Mouse (Mus musculus) hindbrain, embryonic 11.5 days (tissue): Measurements from ENCODE around the gene Actr5. TPM values are rescaled to one million over a fixed set of nuclear protein-coding genes. Genes with fewer than 3 reads are reported as not detected.

Experiments used
- ATAC-seq: fragments of 200-750 bp; cut with Nextera tagmentation; 2 replicates; pipeline ENCODE4 v1.8.0; 2017; ENCODE audit warnings: mild to moderate bottlenecking, moderate TSS enrichment, moderate library complexity; ENCODE audit not compliant: low FRiP score
- DNase-seq: peaks from one replicate; pipeline ENCODE4 v3.0.0-alpha.2; 2015; ENCODE audit warnings: low spot score
- H3K27ac ChIP-seq: fragments of 300-500 bp; sonication (generic); 2 replicates; pipeline ENCODE4 v1.5.1; 2014; ENCODE audit warnings: mild to moderate bottlenecking, low read depth, low read length
- H3K27me3 ChIP-seq: fragments of 300-500 bp; sonication (generic); 2 replicates; pipeline ENCODE4 v1.6.1; 2014; ENCODE audit warnings: mild to moderate bottlenecking, low read length, moderate library complexity, mixed read lengths; ENCODE audit not compliant: control insufficient read depth, insufficient read depth
- H3K36me3 ChIP-seq: fragments of 300-500 bp; sonication (generic); 2 replicates; pipeline ENCODE4 v1.6.1; 2014; ENCODE audit warnings: mild to moderate bottlenecking, low read length, moderate library complexity, mixed read lengths; ENCODE audit not compliant: control insufficient read depth, insufficient read depth
- H3K4me1 ChIP-seq: fragments of 300-500 bp; sonication (generic); replicated peaks from 2 replicates; pipeline ENCODE4 v1.6.1; 2014; ENCODE audit warnings: low read length, mixed read lengths; ENCODE audit not compliant: control insufficient read depth, insufficient read depth
- H3K4me2 ChIP-seq: fragments of 300-500 bp; sonication (generic); replicated peaks from 2 replicates; pipeline ENCODE4 v1.6.1; 2014; ENCODE audit warnings: mild to moderate bottlenecking, low read depth, low read length
- H3K4me3 ChIP-seq: fragments of 300-500 bp; sonication (generic); 2 replicates; pipeline ENCODE4 v1.5.1; 2014; ENCODE audit warnings: low read depth, low read length
- H3K9ac ChIP-seq: fragments of 300-500 bp; sonication (generic); 2 replicates; pipeline ENCODE4 v1.6.1; 2014; ENCODE audit warnings: low read depth, low read length
- H3K9me3 ChIP-seq: fragments of 300-500 bp; sonication (generic); 2 replicates; pipeline ENCODE4 v1.6.1; 2016; ENCODE audit warnings: low read length; ENCODE audit not compliant: control insufficient read depth
- WGBS: fragments of 180-500 bp; shearing (Covaris S2); extraction: QIAGEN DNeasy Blood & Tissue Kit; methylation state at CpG from one replicate; pipeline ENCODE4 v1.1.7; 2014; 5-methylcytosine and 5-hydroxymethylcytosine counted together
- polyA plus RNA-seq: library from polyadenylated mRNA; unstranded; fragments of >200 nt; fragmentation: Nextera tagmentation; extraction: Ambion mirVana; gene quantifications from 2 replicates; pipeline ENCODE4 v1.2.1, GENCODE M21; 2014

Gene Actr5
- polyA plus RNA-seq, 1 experiment from 2014 or later = 13.7 TPM

DNA sequence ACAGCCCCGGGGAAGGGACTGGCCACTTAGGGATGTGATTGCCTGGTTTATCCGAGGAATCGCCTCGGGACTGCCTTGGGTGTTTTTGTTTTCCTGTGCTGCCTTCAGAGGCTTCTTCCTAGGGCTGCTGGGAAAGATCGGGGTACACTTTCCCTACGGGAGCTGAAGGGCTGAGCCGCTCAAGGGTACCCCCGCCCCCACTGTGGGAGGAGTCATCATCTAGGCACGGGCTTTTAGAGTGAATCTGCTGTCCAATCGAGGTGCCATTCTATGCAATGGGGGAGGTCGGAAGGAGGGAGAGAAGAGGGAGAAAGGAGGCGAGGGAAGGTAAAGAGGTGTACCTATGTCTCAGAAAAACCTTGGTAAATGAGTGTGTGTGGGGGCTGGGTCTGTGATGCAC lies 8.4 kb upstream of the Actr5 start:
- Histone ChIP-seq H3K4me2 (peak overlapping the region; percentile 34), H3K27ac (peak overlapping the region; percentile 54), H3K4me1 (peaks cover 3% of the 10 kb centered on the region; the same call in 1 of the 2 replicates), H3K36me3 (no peaks in the 10 kb centered on the region), H3K9ac (0 out of 2 replicates have a peak overlapping the region, but pooled peaks have one; percentile 1), H3K4me3 (peak overlapping the region; percentile 18; the same call in 1 of the 2 replicates), H3K27me3 (peaks cover 74% of the 10 kb centered on the region), H3K9me3 (no peaks in the 10 kb centered on the region)
- ATAC-seq = peak; percentile 39; the same call in 1 of the 2 replicates
- DNase-seq = peak; percentile 50
- WGBS = under 1% methylated on average over 12 of the region's 12 CpGs

DNA sequence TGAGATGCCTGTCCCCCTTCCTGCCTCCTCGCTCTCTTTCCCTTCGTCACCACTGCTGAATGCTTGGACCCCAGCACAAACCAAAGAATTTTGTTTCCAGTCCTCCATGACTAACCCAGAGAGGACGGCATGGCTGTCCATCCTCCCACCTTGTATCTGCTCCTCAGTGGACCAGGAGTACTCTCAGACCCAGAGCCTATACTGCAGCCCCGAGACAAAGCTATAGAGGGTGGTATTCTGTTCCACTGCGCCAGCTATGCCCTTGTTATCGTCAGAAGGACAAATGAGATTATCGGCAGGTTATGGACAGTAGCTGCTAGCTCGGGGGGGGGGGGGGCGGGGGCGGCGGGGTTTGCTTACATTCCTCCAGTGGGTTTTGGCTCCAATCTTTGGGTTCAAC lies 7.9 kb upstream of the Actr5 start:
- WGBS = 10% methylated on average over 11 of the region's 11 CpGs
- Histone ChIP-seq H3K4me1 (peaks cover 3% of the 10 kb centered on the region; the same call in 1 of the 2 replicates), H3K9ac (no peak overlapping the region), H3K9me3 (no peaks in the 10 kb centered on the region), H3K4me2 (peak overlapping the region; percentile 34; the same call in 1 of the 2 replicates), H3K4me3 (no peak overlapping the region), H3K27me3 (peaks cover 69% of the 10 kb centered on the region), H3K36me3 (no peaks in the 10 kb centered on the region), H3K27ac (no peak overlapping the region)
- DNase-seq (no peak), ATAC-seq (no peak)

DNA sequence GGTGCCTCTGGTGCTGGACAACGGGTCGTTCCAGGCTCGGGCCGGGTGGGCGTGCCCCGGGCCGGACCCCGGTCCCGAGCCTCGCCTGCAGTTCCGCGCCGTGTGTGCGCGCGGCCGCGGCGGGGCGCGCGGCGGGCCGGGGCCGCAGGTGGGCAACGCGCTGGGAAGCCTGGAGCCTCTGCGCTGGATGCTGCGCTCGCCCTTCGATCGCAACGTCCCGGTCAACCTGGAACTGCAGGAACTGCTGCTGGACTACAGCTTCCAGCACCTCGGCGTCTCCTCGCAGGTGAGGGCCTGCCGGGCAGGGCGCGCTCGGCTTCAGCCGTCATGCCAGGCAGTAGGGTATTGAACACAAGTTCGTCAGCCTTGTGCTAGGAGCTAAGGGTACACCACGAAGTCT lies 543 bp downstream of the Actr5 start:
- Histone ChIP-seq H3K4me2 (peak overlapping the region; percentile 93), H3K36me3 (no peaks in the 10 kb centered on the region), H3K4me1 (peaks cover 6% of the 10 kb centered on the region), H3K27me3 (0 out of 2 replicates have a peak, but pooled peaks cover 3% of the 10 kb centered on the region), H3K4me3 (peak overlapping the region; percentile 84), H3K27ac (peak overlapping the region; percentile 37), H3K9ac (peak overlapping the region; percentile 85), H3K9me3 (no peaks in the 10 kb centered on the region)
- 0% methylated on average over 44 of the region's 44 CpGs for WGBS
- no peak for DNase-seq
- no peak; the same call in 1 of the 2 replicates for ATAC-seq

DNA sequence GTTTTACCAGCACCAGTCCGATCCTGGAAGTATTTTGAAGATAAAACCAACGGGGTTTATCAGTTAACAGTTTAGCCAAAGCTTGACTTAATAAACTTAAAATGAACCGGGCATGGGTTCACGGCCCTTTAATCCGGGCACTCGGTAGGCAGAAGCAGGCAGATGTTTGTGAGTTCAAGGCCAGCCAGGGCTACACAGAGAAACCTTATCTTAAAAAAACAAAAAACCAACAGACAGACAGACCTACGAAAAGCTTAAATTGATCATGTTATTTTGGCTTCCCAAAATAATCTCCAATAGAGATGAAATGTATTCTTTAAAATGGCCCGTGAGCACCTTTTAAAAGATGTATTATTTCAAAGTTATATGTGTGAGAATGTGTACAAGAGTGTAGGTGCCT lies 1.0 kb downstream of the Actr5 start:
- Histone ChIP-seq H3K4me2 (peak overlapping the region; percentile 93), H3K9me3 (no peaks in the 10 kb centered on the region), H3K36me3 (no peaks in the 10 kb centered on the region), H3K9ac (peak overlapping the region; percentile 85), H3K4me3 (peak overlapping the region; percentile 84), H3K27me3 (0 out of 2 replicates have a peak, but pooled peaks cover 2% of the 10 kb centered on the region), H3K4me1 (peaks cover 6% of the 10 kb centered on the region), H3K27ac (no peak overlapping the region)
- DNase-seq = no peak
- ATAC-seq = no peak
- 44% methylated on average over 8 of the region's 8 CpGs for WGBS

DNA sequence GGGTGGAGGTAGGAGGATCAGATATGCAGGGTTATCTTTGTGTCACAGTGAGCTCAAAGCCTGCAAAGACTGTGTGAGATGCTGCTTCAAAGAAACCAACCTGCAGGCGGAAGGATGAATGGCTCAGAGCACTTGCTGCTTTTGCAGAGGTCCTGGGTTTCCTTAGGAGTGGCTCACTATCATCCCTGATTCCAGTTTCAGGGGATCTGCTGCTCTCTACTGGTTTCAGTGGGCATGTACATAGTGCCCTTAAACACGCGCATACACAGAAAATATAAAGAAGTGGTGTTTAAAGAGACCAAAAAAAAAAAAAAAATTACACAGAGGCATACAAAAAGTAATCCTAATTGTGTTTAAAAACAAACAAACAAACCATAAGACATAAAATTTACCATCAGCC lies 4.2 kb downstream of the Actr5 start:
- 72% methylated on average over 3 of the region's 3 CpGs for WGBS
- DNase-seq (peak; percentile 36), ATAC-seq (no peak)
- Histone ChIP-seq H3K36me3 (peaks cover 16% of the 10 kb centered on the region), H3K4me3 (no peak overlapping the region), H3K9ac (no peak overlapping the region), H3K27me3 (no peaks in the 10 kb centered on the region), H3K4me1 (peaks cover 6% of the 10 kb centered on the region), H3K4me2 (no peak overlapping the region), H3K9me3 (no peaks in the 10 kb centered on the region), H3K27ac (no peak overlapping the region)

DNA sequence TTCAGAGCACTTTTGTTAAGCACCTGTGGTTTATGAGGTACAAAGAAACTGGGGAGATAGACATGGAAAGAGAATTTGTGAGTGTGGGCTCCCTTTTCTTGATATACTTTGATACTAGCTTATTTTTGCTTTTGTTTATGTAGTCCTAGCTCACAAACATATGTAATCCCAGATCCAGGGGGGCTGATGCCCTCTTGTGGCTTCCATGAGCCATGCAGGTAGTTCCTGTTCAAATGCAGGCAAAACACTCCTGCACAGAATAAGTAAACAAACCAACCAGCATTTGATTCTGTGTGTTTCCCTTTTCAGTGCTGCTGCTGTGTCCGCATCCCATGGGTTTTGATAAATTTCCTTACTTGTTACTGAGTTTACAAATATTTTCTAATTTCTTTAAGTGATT lies 4.7 kb downstream of the Actr5 start:
- no peak overlapping the region for H3K27ac ChIP-seq
- H3K9ac ChIP-seq = no peak overlapping the region
- H3K4me1 ChIP-seq = peaks cover 6% of the 10 kb centered on the region
- H3K4me2 ChIP-seq = no peak overlapping the region
- DNase-seq (peak; percentile 63), ATAC-seq (no peak)
- no peak overlapping the region for H3K4me3 ChIP-seq
- H3K27me3 ChIP-seq = no peaks in the 10 kb centered on the region
- WGBS = 78% methylated on average over 1 of the region's 1 CpGs
- peaks cover 16% of the 10 kb centered on the region for H3K36me3 ChIP-seq
- H3K9me3 ChIP-seq = no peaks in the 10 kb centered on the region

DNA sequence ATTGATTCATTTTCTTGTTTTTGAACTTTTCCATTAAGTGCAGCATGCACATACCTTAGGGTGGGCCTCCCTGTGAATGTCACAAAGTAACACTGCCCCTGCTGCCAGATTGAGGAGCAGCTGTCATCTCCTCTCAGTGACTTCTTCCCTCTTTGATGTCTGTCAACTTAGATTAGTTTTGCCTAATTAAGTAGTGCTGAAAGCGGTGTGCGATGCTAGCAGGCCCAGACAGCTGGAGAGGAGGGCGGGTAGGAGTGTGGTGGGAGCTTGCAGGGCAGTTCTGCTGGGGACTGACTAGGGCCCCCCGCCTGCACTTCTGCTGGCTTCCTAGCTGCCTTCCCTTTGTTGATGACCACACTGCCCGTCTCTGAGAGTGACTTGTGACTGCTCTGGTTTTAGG lies 7.2 kb downstream of the Actr5 start:
- no peak overlapping the region for H3K27ac ChIP-seq
- no peak overlapping the region for H3K9ac ChIP-seq
- H3K27me3 ChIP-seq = no peaks in the 10 kb centered on the region
- ATAC-seq = no peak
- H3K4me1 ChIP-seq = no peaks in the 10 kb centered on the region
- no peak for DNase-seq
- H3K36me3 ChIP-seq = peaks cover 22% of the 10 kb centered on the region
- H3K4me2 ChIP-seq = no peak overlapping the region
- H3K4me3 ChIP-seq = no peak overlapping the region
- WGBS = 72% methylated on average over 5 of the region's 5 CpGs
- H3K9me3 ChIP-seq = no peaks in the 10 kb centered on the region

DNA sequence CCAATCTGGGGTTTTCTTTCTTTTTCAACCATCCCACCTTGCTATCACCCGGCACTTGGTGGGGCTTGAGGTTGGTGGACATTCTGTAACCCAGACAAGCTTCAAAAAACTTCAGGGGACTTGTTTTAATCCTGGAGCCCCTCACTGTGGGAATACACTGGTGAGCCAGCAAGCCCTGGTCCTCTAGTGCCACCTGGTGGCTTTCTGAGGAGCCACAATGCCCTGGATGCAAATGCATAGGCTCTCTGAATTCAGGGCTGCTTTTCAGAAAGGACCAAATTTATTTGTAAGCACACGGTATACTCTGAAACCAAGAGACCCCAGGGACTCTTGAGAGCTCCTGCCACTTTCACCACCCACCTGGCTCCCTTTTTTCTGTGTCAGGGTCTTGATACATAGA lies 17.2 kb downstream of the Actr5 start:
- Histone ChIP-seq H3K27ac (no peak overlapping the region), H3K27me3 (no peaks in the 10 kb centered on the region), H3K9me3 (no peaks in the 10 kb centered on the region), H3K36me3 (peaks cover 3% of the 10 kb centered on the region; the same call in 1 of the 2 replicates), H3K9ac (no peak overlapping the region), H3K4me2 (no peak overlapping the region), H3K4me1 (no peaks in the 10 kb centered on the region), H3K4me3 (no peak overlapping the region)
- DNase-seq (peak; percentile 85), ATAC-seq (no peak)
- 19% methylated on average over 2 of the region's 2 CpGs for WGBS

DNA sequence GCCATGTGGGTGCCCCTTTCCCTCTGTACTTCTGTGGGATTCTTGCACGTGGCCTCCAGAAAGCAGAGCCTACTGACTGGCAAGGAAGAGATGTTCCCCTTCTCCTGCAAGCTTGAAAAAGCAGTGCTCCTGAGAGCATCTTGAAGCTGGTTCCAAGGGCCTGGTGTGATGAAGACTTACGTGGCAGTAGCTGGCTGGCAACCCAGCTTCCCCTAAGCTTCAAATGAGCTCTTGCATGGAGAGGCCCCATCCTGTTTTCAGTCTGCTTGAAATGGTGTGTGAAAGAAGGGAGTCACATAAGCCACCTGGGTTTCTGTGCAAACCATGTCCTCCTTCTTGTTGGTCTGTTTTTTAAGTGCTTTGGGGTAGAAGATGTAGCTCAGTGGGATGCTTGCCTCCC lies 17.9 kb downstream of the Actr5 start:
- Histone ChIP-seq H3K9ac (no peak overlapping the region), H3K4me1 (no peaks in the 10 kb centered on the region), H3K4me2 (no peak overlapping the region), H3K36me3 (0 out of 2 replicates have a peak, but pooled peaks cover 3% of the 10 kb centered on the region), H3K27ac (no peak overlapping the region), H3K4me3 (no peak overlapping the region), H3K9me3 (no peaks in the 10 kb centered on the region), H3K27me3 (no peaks in the 10 kb centered on the region)
- DNase-seq (no peak), ATAC-seq (no peak)
- 91% methylated on average over 2 of the region's 2 CpGs for WGBS
